Mouse (Mus musculus): ENCODE results near the gene Sec14l5. TPM values are rescaled to one million over a fixed set of nuclear protein-coding genes. Genes with fewer than 3 reads are reported as not detected.

The Sec14l5 gene
- total RNA-seq, 2 experiments from 2014 or later, result 5.8 to 6.7 TPM

- no peak for DNase-seq (ENCODE audit: extremely low spot score in 1 of 2, low spot score in 1 of 2)
Observed at GRCm38 (mm10) chr16:5153299-5154026, 6.6 kb downstream of the Sec14l5 start.

- no peak for DNase-seq (ENCODE audit: extremely low spot score in 1 of 2, low spot score in 1 of 2)
Observed at GRCm38 (mm10) chr16:5155014-5155413, 8.1 kb downstream of the Sec14l5 start.

- no peak for DNase-seq (ENCODE audit: extremely low spot score in 1 of 2, low spot score in 1 of 2)
Observed at GRCm38 (mm10) chr16:5156495-5156894, 9.6 kb downstream of the Sec14l5 start.

- no peak for DNase-seq (ENCODE audit: extremely low spot score in 1 of 2, low spot score in 1 of 2)
Observed at GRCm38 (mm10) chr16:5157113-5157512, 10.2 kb downstream of the Sec14l5 start.

GRCm38 (mm10) chr16:5159248-5159647 is 12.3 kb downstream of the Sec14l5 start:
- no peak for DNase-seq (ENCODE audit: extremely low spot score in 1 of 2, low spot score in 1 of 2)

GRCm38 (mm10) chr16:5164327-5164726 is 17.4 kb downstream of the Sec14l5 start:
- no peak for DNase-seq (ENCODE audit: extremely low spot score in 1 of 2, low spot score in 1 of 2)

GRCm38 (mm10) chr16:5168038-5168437 is 21.1 kb downstream of the Sec14l5 start:
- no peak for DNase-seq (ENCODE audit: extremely low spot score in 1 of 2, low spot score in 1 of 2)

GRCm38 (mm10) chr16:5168829-5169228 is 21.9 kb downstream of the Sec14l5 start:
- no peak for DNase-seq (ENCODE audit: extremely low spot score in 1 of 2, low spot score in 1 of 2)

- no peak for DNase-seq (ENCODE audit: extremely low spot score in 1 of 2, low spot score in 1 of 2)
Observed at GRCm38 (mm10) chr16:5172636-5173035, 25.7 kb downstream of the Sec14l5 start.

GRCm38 (mm10) chr16:5183310-5183975 is 36.5 kb downstream of the Sec14l5 start:
- DNase-seq (ENCODE audit: extremely low spot score in 1 of 2, low spot score in 1 of 2), result no peak

GRCm38 (mm10) chr16:5184101-5184500 is 37.2 kb downstream of the Sec14l5 start:
- no peak for DNase-seq (ENCODE audit: extremely low spot score in 1 of 2, low spot score in 1 of 2)

- no peak for DNase-seq (ENCODE audit: extremely low spot score in 1 of 2, low spot score in 1 of 2)
Observed at GRCm38 (mm10) chr16:5184956-5185355, 38.0 kb downstream of the Sec14l5 start.

GRCm38 (mm10) chr16:5185691-5186090 is 38.8 kb downstream of the Sec14l5 start:
- no peak for DNase-seq (ENCODE audit: extremely low spot score in 1 of 2, low spot score in 1 of 2)

GRCm38 (mm10) chr16:5186234-5186633 is 39.3 kb downstream of the Sec14l5 start:
- peak in 1 of 2 experiments; percentile 12 for DNase-seq (ENCODE audit: extremely low spot score in 1 of 2, low spot score in 1 of 2)

- DNase-seq (ENCODE audit: extremely low spot score in 1 of 2, low spot score in 1 of 2), result peak; percentile 28 to 62
Observed at GRCm38 (mm10) chr16:5195080-5195479, 48.2 kb downstream of the Sec14l5 start.

- DNase-seq (ENCODE audit: extremely low spot score in 1 of 2, low spot score in 1 of 2), result peak; percentile 32 to 52
Observed at GRCm38 (mm10) chr16:5202681-5203080, 55.8 kb downstream of the Sec14l5 start.

- DNase-seq (ENCODE audit: extremely low spot score in 1 of 2, low spot score in 1 of 2), result peak in 1 of 2 experiments; percentile 21
Observed at GRCm38 (mm10) chr16:5203200-5203599, 56.3 kb downstream of the Sec14l5 start.

GRCm38 (mm10) chr16:5203668-5204433 is 56.9 kb downstream of the Sec14l5 start, which contains the start of gene Nagpa:
Gene Nagpa, minus strand, starts transcription at chr16:5204012.
- DNase-seq (ENCODE audit: extremely low spot score in 1 of 2, low spot score in 1 of 2), result peak; percentile 69 to 71

GRCm38 (mm10) chr16:5205431-5205970 is 58.6 kb downstream of the Sec14l5 start:
- DNase-seq (ENCODE audit: extremely low spot score in 1 of 2, low spot score in 1 of 2), result no peak

GRCm38 (mm10) chr16:5206051-5206450 is 59.1 kb downstream of the Sec14l5 start:
- no peak for DNase-seq (ENCODE audit: extremely low spot score in 1 of 2, low spot score in 1 of 2)

GRCm38 (mm10) chr16:5210365-5210764 is 63.5 kb downstream of the Sec14l5 start:
- no peak for DNase-seq (ENCODE audit: extremely low spot score in 1 of 2, low spot score in 1 of 2)
